Mouse (Mus musculus) intestine, postnatal 0 days (tissue): ENCODE measurements around the gene Dact3. TPM values are rescaled to one million over a fixed set of nuclear protein-coding genes. Genes with fewer than 3 reads are reported as not detected.

Experiments used
- ATAC-seq: fragments of 200-750 bp; cut with Nextera tagmentation; 2 replicates; pipeline ENCODE4 v1.8.0; 2017; ENCODE audit warnings: mild to moderate bottlenecking, moderate TSS enrichment, moderate library complexity
- H3K27ac ChIP-seq: fragments of 300-500 bp; sonication (generic); 2 replicates; pipeline ENCODE4 v1.5.1; 2014; ENCODE audit warnings: mild to moderate bottlenecking, low read depth, low read length, moderate library complexity
- H3K27me3 ChIP-seq: fragments of 300-500 bp; sonication (generic); replicated peaks from 2 replicates; pipeline ENCODE4 v1.6.1; 2014; ENCODE audit warnings: low read length, mixed read lengths; ENCODE audit not compliant: control insufficient read depth, insufficient read depth
- H3K36me3 ChIP-seq: fragments of 300-500 bp; sonication (generic); 2 replicates; pipeline ENCODE4 v1.6.1; 2014; ENCODE audit warnings: mild to moderate bottlenecking, moderate library complexity; ENCODE audit not compliant: control insufficient read depth, insufficient read depth
- H3K4me1 ChIP-seq: fragments of 300-500 bp; sonication (generic); replicated peaks from 2 replicates; pipeline ENCODE4 v1.6.1; 2014; ENCODE audit warnings: antibody characterized with exemption, low read length, mixed read lengths; ENCODE audit not compliant: control insufficient read depth, insufficient read depth
- H3K4me2 ChIP-seq: fragments of 300-500 bp; sonication (generic); replicated peaks from 2 replicates; pipeline ENCODE4 v1.6.1; 2014; ENCODE audit warnings: low read depth, mild to moderate bottlenecking, moderate library complexity
- H3K4me3 ChIP-seq: fragments of 300-500 bp; sonication (generic); 2 replicates; pipeline ENCODE4 v1.5.1; 2014; ENCODE audit warnings: low read depth, low read length
- H3K9ac ChIP-seq: fragments of 300-500 bp; sonication (generic); 2 replicates; pipeline ENCODE4 v1.6.1; 2014; ENCODE audit warnings: mild to moderate bottlenecking, low read depth, low read length
- H3K9me3 ChIP-seq: fragments of 300-500 bp; sonication (generic); 2 replicates; pipeline ENCODE4 v1.6.1; 2016; ENCODE audit warnings: mixed run types; ENCODE audit not compliant: control insufficient read depth
- CTCF ChIP-seq: sonication (generic); IDR thresholded peaks from 2 replicates; pipeline ENCODE4 v1.5.1; 2016; ENCODE audit warnings: low read depth, mild to moderate bottlenecking, control low read depth, antibody characterized with exemption, moderate library complexity
- WGBS: fragments of 180-500 bp; shearing (Covaris S2); extraction: QIAGEN DNeasy Blood & Tissue Kit; methylation state at CpG from one replicate; pipeline ENCODE4 v1.1.7; 2014; 5-methylcytosine and 5-hydroxymethylcytosine counted together
- polyA plus RNA-seq: library from polyadenylated mRNA; unstranded; fragments of >200 nt; fragmentation: Nextera tagmentation; extraction: Ambion mirVana; gene quantifications from 2 replicates; pipeline ENCODE4 v1.2.1, GENCODE M21; 2015

Gene Dact3
- polyA plus RNA-seq, 1 experiment from 2014 or later, result 3.7 TPM

- H3K4me1 ChIP-seq, result no peaks in the 10 kb centered on the region
- no peaks in the 10 kb centered on the region for H3K9me3 ChIP-seq
- no peak overlapping the region for H3K9ac ChIP-seq
- peak; percentile 33; the same call in 1 of the 2 replicates for ATAC-seq
- H3K36me3 ChIP-seq, result peaks cover 38% of the 10 kb centered on the region; the same call in 1 of the 2 replicates
- H3K4me3 ChIP-seq, result no peak overlapping the region
- no peaks in the 10 kb centered on the region for H3K27me3 ChIP-seq
- no peak overlapping the region for H3K4me2 ChIP-seq
- H3K27ac ChIP-seq, result no peak overlapping the region
- WGBS, result 44% methylated on average over 16 of the region's 16 CpGs
- no peak for TF ChIP-seq CTCF
These were observed 5.6 kb upstream of the Dact3 start for GRCm38 (mm10) chr7:16869497-16869896.

- Histone ChIP-seq H3K27me3 (no peaks in the 10 kb centered on the region), H3K9ac (no peak overlapping the region), H3K4me3 (no peak overlapping the region), H3K27ac (no peak overlapping the region), H3K9me3 (no peaks in the 10 kb centered on the region), H3K4me1 (no peaks in the 10 kb centered on the region), H3K4me2 (no peak overlapping the region), H3K36me3 (peaks cover 22% of the 10 kb centered on the region; the same call in 1 of the 2 replicates)
- TF ChIP-seq CTCF, result no peak
- no peak for ATAC-seq
- 79% methylated on average over 10 of the region's 10 CpGs for WGBS
These were observed 3.5 kb upstream of the Dact3 start for GRCm38 (mm10) chr7:16871600-16871999.

- Histone ChIP-seq H3K4me2 (no peak overlapping the region), H3K9ac (no peak overlapping the region), H3K36me3 (peaks cover 22% of the 10 kb centered on the region; the same call in 1 of the 2 replicates), H3K4me1 (no peaks in the 10 kb centered on the region), H3K27ac (no peak overlapping the region), H3K27me3 (no peaks in the 10 kb centered on the region), H3K9me3 (no peaks in the 10 kb centered on the region), H3K4me3 (no peak overlapping the region)
- ATAC-seq, result no peak
- TF ChIP-seq CTCF, result no peak
- WGBS, result 90% methylated on average over 9 of the region's 9 CpGs
These were observed 2.6 kb upstream of the Dact3 start for GRCm38 (mm10) chr7:16872478-16872877.

GRCm38 (mm10) chr7:16873392-16873791, 1.7 kb upstream of the Dact3 start:
- WGBS, result 90% methylated on average over 4 of the region's 4 CpGs
- Histone ChIP-seq H3K4me3 (no peak overlapping the region), H3K9ac (no peak overlapping the region), H3K27ac (no peak overlapping the region), H3K27me3 (no peaks in the 10 kb centered on the region), H3K4me2 (no peak overlapping the region), H3K4me1 (no peaks in the 10 kb centered on the region), H3K36me3 (peaks cover 17% of the 10 kb centered on the region; the same call in 1 of the 2 replicates), H3K9me3 (no peaks in the 10 kb centered on the region)
- TF ChIP-seq CTCF, result no peak
- ATAC-seq, result no peak

- peak; percentile 97 for TF ChIP-seq CTCF
- Histone ChIP-seq H3K36me3 (peaks cover 16% of the 10 kb centered on the region; the same call in 1 of the 2 replicates), H3K4me3 (peak overlapping the region; percentile 26; the same call in 1 of the 2 replicates), H3K9ac (no peak overlapping the region), H3K27ac (peak overlapping the region; percentile 72), H3K4me2 (peak overlapping the region; percentile 87), H3K9me3 (no peaks in the 10 kb centered on the region), H3K27me3 (no peaks in the 10 kb centered on the region), H3K4me1 (no peaks in the 10 kb centered on the region)
- 5% methylated on average over 17 of the region's 17 CpGs for WGBS
- ATAC-seq, result no peak
These were observed 927 bp upstream of the Dact3 start for GRCm38 (mm10) chr7:16874190-16874589.

- Histone ChIP-seq H3K9me3 (no peaks in the 10 kb centered on the region), H3K9ac (peak overlapping the region; percentile 55; the same call in 1 of the 2 replicates), H3K4me2 (peak overlapping the region; percentile 87), H3K4me1 (no peaks in the 10 kb centered on the region), H3K36me3 (peaks cover 9% of the 10 kb centered on the region; the same call in 1 of the 2 replicates), H3K27ac (peak overlapping the region; percentile 72), H3K27me3 (no peaks in the 10 kb centered on the region), H3K4me3 (peak overlapping the region; percentile 59)
- WGBS, result under 1% methylated on average over 33 of the region's 33 CpGs
- peak; percentile 97 for ATAC-seq
- peak; percentile 61 for TF ChIP-seq CTCF
These were observed 284 bp upstream of the Dact3 start for GRCm38 (mm10) chr7:16874756-16875309.
